Mouse (Mus musculus) olfactory bulb, adult 2 months (tissue): Measurements from ENCODE around the gene Mta1. TPM values are rescaled to one million over a fixed set of nuclear protein-coding genes. Genes with fewer than 3 reads are reported as not detected.

ENCODE experiments used
- H3K27ac ChIP-seq: fragments of 200-500 bp; 2 replicates; pipeline ENCODE4 v1.5.1; 2012; ENCODE audit warnings: low read depth, low read length; ENCODE audit not compliant: insufficient read depth
- H3K4me1 ChIP-seq: fragments of 200-500 bp; 2 replicates; pipeline ENCODE4 v1.6.1; 2012; ENCODE audit warnings: low read length; ENCODE audit not compliant: control insufficient read depth, insufficient read depth
- H3K4me3 ChIP-seq: fragments of 200-500 bp; 2 replicates; pipeline ENCODE4 v1.5.1; 2012; ENCODE audit warnings: mild to moderate bottlenecking, low read depth, low read length, moderate library complexity; ENCODE audit not compliant: insufficient read depth
- CTCF ChIP-seq: fragments of 200-500 bp; IDR thresholded peaks from 2 replicates; pipeline ENCODE4 v1.5.1; 2012; ENCODE audit warnings: low read depth, mild to moderate bottlenecking, low read length, moderate library complexity; ENCODE audit not compliant: insufficient read depth
- POLR2A ChIP-seq: fragments of 200-500 bp; IDR thresholded peaks from 2 replicates; pipeline ENCODE4 v1.6.1; 2012; ENCODE audit warnings: mild to moderate bottlenecking, low read depth, low read length, moderate library complexity; ENCODE audit not compliant: insufficient read depth
- WGBS: fragments of 180-500 bp; shearing (Covaris S2); methylation state at CpG from one replicate; pipeline ENCODE4 v1.1.7; 2018; 5-methylcytosine and 5-hydroxymethylcytosine counted together
- polyA plus RNA-seq: library from polyadenylated mRNA; stranded (reverse); fragments of >200 nt; gene quantifications from 2 replicates; pipeline ENCODE4 v1.2.4, GENCODE M21; 2012; ENCODE audit warnings: low replicate concordance; ENCODE audit not compliant: missing spikeins, insufficient read depth, insufficient read length

The Mta1 gene
- polyA plus RNA-seq, 1 experiment, result not detected

- Histone ChIP-seq H3K4me3 (no peak overlapping the region), H3K4me1 (no peaks in the 10 kb centered on the region), H3K27ac (no peak overlapping the region)
- 83% methylated on average over 7 of the region's 7 CpGs for WGBS
- no peak for TF ChIP-seq CTCF
- TF ChIP-seq POLR2A, result no peak
Measured at GRCm38 (mm10) chr12:113068002-113068401, 30.1 kb upstream of the Mta1 start.

GRCm38 (mm10) chr12:113069389-113069788, 28.7 kb upstream of the Mta1 start:
- Histone ChIP-seq H3K27ac (no peak overlapping the region), H3K4me1 (peaks cover 9% of the 10 kb centered on the region), H3K4me3 (no peak overlapping the region)
- 95% methylated on average over 6 of the region's 6 CpGs for WGBS
- no peak for TF ChIP-seq CTCF
- no peak for TF ChIP-seq POLR2A

GRCm38 (mm10) chr12:113071321-113071720, 26.8 kb upstream of the Mta1 start:
- 88% methylated on average over 6 of the region's 6 CpGs for WGBS

GRCm38 (mm10) chr12:113071827-113072226, 26.3 kb upstream of the Mta1 start:
- Histone ChIP-seq H3K4me1 (peaks cover 21% of the 10 kb centered on the region), H3K27ac (no peak overlapping the region), H3K4me3 (no peak overlapping the region)
- TF ChIP-seq POLR2A, result no peak
- TF ChIP-seq CTCF, result no peak
- 83% methylated on average over 6 of the region's 6 CpGs for WGBS

More at GRCm38 (mm10) chr12:113071321-113071720, 26.8 kb upstream of the Mta1 start:
- Histone ChIP-seq H3K27ac (no peak overlapping the region), H3K4me3 (no peak overlapping the region), H3K4me1 (peaks cover 21% of the 10 kb centered on the region)
- TF ChIP-seq POLR2A (no peak), CTCF (no peak)

- H3K27ac ChIP-seq, result peak overlapping the region; percentile 22
- H3K4me3 ChIP-seq, result peak overlapping the region; percentile 57
- H3K4me1 ChIP-seq, result peaks cover 21% of the 10 kb centered on the region
- WGBS, result 14% methylated on average over 15 of the region's 15 CpGs
- TF ChIP-seq POLR2A (no peak), CTCF (no peak)
Measured at GRCm38 (mm10) chr12:113073420-113074328, 24.4 kb upstream of the Mta1 start.

- 1% methylated on average over 32 of the region's 32 CpGs for WGBS
- no peak for TF ChIP-seq CTCF
- peak; percentile 60 for TF ChIP-seq POLR2A
- H3K27ac ChIP-seq, result peak within 1 kb of the TSS; percentile 91
- H3K4me1 ChIP-seq, result peaks cover 21% of the 10 kb centered on the region
- H3K4me3 ChIP-seq, result peak within 1 kb of the TSS; percentile 57
Measured at GRCm38 (mm10) chr12:113074329-113075062, 23.6 kb upstream of the Mta1 start, which contains the start of gene Tex22. TSS of gene Tex22 (plus strand) at chr12:113074502.

- H3K4me1 ChIP-seq, result peaks cover 21% of the 10 kb centered on the region
- peak overlapping the region; percentile 91 for H3K27ac ChIP-seq
- WGBS, result 3% methylated on average over 10 of the region's 10 CpGs
- H3K4me3 ChIP-seq, result peak overlapping the region; percentile 57
- TF ChIP-seq CTCF (peak; percentile 86), POLR2A (peak; percentile 56; the same call in 1 of the 2 replicates)
Measured at GRCm38 (mm10) chr12:113075063-113075454, 23.0 kb upstream of the Mta1 start.

GRCm38 (mm10) chr12:113075486-113075885, 22.6 kb upstream of the Mta1 start:
- peaks cover 21% of the 10 kb centered on the region for H3K4me1 ChIP-seq
- no peak overlapping the region for H3K4me3 ChIP-seq
- peak overlapping the region; percentile 31; the same call in 1 of the 2 replicates for H3K27ac ChIP-seq
- TF ChIP-seq POLR2A (no peak), CTCF (no peak)
- 58% methylated on average over 6 of the region's 6 CpGs for WGBS
